Mouse (Mus musculus): ENCODE results near the gene Tenm4. TPM values are rescaled to one million over a fixed set of nuclear protein-coding genes. Genes with fewer than 3 reads are reported as not detected.
"Not testable (repeated sequence)": the region's sequence is repeated elsewhere in the genome, so short reads cannot be mapped to it uniquely, and the experiment has no call there.

Gene Tenm4
- polyA plus RNA-seq, 1 experiment from 2014 or later = 37.5 TPM

GRCm38 (mm10) chr7:96619930-96620472, 449.0 kb downstream of the Tenm4 start:
- DNase-seq (ENCODE audit: low spot score) = no peak
- 88% methylated on average over 4 of the region's 4 CpGs for WGBS
- Histone ChIP-seq H3K27ac (no peak overlapping the region), H3K9me3 (ENCODE audit: control insufficient read depth, low read length) (no peaks in the 10 kb centered on the region), H3K4me2 (replicated peaks) (no peak overlapping the region), H3K36me3 (replicated peaks; ENCODE audit: control insufficient read depth, insufficient read depth) (no peaks in the 10 kb centered on the region), H3K4me1 (replicated peaks; ENCODE audit: control insufficient read depth, insufficient read depth, low read length) (no peaks in the 10 kb centered on the region), H3K9ac (no peak overlapping the region), H3K27me3 (ENCODE audit: control insufficient read depth, insufficient read depth, low read length) (no peaks in the 10 kb centered on the region), H3K4me3 (replicated peaks; ENCODE audit: low read length) (no peak overlapping the region)
- no peak for ATAC-seq (ENCODE audit: low FRiP score)

GRCm38 (mm10) chr7:96626338-96626737, 455.3 kb downstream of the Tenm4 start:
- DNase-seq (ENCODE audit: low spot score) (no peak), ATAC-seq (ENCODE audit: low FRiP score) (no peak)
- H3K27me3 ChIP-seq (ENCODE audit: control insufficient read depth, insufficient read depth, low read length) = no peaks in the 10 kb centered on the region
- H3K36me3 ChIP-seq (replicated peaks; ENCODE audit: control insufficient read depth, insufficient read depth) = no peaks in the 10 kb centered on the region
- no peak overlapping the region for H3K9ac ChIP-seq
- H3K4me1 ChIP-seq (replicated peaks; ENCODE audit: control insufficient read depth, insufficient read depth, low read length) = no peaks in the 10 kb centered on the region
- H3K4me3 ChIP-seq (replicated peaks; ENCODE audit: low read length) = no peak overlapping the region
- H3K4me2 ChIP-seq (replicated peaks) = no peak overlapping the region
- no peak overlapping the region for H3K27ac ChIP-seq
- no peaks in the 10 kb centered on the region for H3K9me3 ChIP-seq (ENCODE audit: control insufficient read depth, low read length)
- 88% methylated on average over 3 of the region's 3 CpGs for WGBS

- H3K9ac ChIP-seq; ATAC-seq (ENCODE audit: low FRiP score); H3K4me2 ChIP-seq (replicated peaks); H3K27me3 ChIP-seq (ENCODE audit: control insufficient read depth, insufficient read depth, low read length); H3K9me3 ChIP-seq (ENCODE audit: control insufficient read depth, low read length); H3K4me3 ChIP-seq (replicated peaks; ENCODE audit: low read length); DNase-seq (ENCODE audit: low spot score); H3K27ac ChIP-seq; H3K36me3 ChIP-seq (replicated peaks; ENCODE audit: control insufficient read depth, insufficient read depth); H3K4me1 ChIP-seq (replicated peaks; ENCODE audit: control insufficient read depth, insufficient read depth, low read length): not testable (repeated sequence)
- WGBS = 95% methylated on average over 9 of the region's 9 CpGs
Measured at GRCm38 (mm10) chr7:96630551-96630950, 459.5 kb downstream of the Tenm4 start.

GRCm38 (mm10) chr7:96633008-96633407, 462.0 kb downstream of the Tenm4 start:
- Histone ChIP-seq H3K36me3 (replicated peaks; ENCODE audit: control insufficient read depth, insufficient read depth) (no peaks in the 10 kb centered on the region), H3K27me3 (ENCODE audit: control insufficient read depth, insufficient read depth, low read length) (no peaks in the 10 kb centered on the region), H3K4me3 (replicated peaks; ENCODE audit: low read length) (no peak overlapping the region), H3K4me1 (replicated peaks; ENCODE audit: control insufficient read depth, insufficient read depth, low read length) (no peaks in the 10 kb centered on the region), H3K27ac (no peak overlapping the region), H3K9ac (no peak overlapping the region), H3K9me3 (ENCODE audit: control insufficient read depth, low read length) (no peaks in the 10 kb centered on the region), H3K4me2 (replicated peaks) (no peak overlapping the region)
- DNase-seq (ENCODE audit: low spot score) (no peak), ATAC-seq (ENCODE audit: low FRiP score) (no peak)
- 84% methylated on average over 1 of the region's 1 CpGs for WGBS

- H3K9ac ChIP-seq = no peak overlapping the region
- no peak for ATAC-seq (ENCODE audit: low FRiP score)
- no peak overlapping the region for H3K4me3 ChIP-seq (replicated peaks; ENCODE audit: low read length)
- H3K9me3 ChIP-seq (ENCODE audit: control insufficient read depth, low read length) = no peaks in the 10 kb centered on the region
- H3K4me2 ChIP-seq (replicated peaks) = no peak overlapping the region
- no peaks in the 10 kb centered on the region for H3K27me3 ChIP-seq (ENCODE audit: control insufficient read depth, insufficient read depth, low read length)
- H3K4me1 ChIP-seq (replicated peaks; ENCODE audit: control insufficient read depth, insufficient read depth, low read length) = no peaks in the 10 kb centered on the region
- no peak overlapping the region for H3K27ac ChIP-seq
- 59% methylated on average over 7 of the region's 7 CpGs for WGBS
- no peaks in the 10 kb centered on the region for H3K36me3 ChIP-seq (replicated peaks; ENCODE audit: control insufficient read depth, insufficient read depth)
- no peak for DNase-seq (ENCODE audit: low spot score)
Measured at GRCm38 (mm10) chr7:96635830-96636440, 464.9 kb downstream of the Tenm4 start.

- peak overlapping the region; percentile 63 for H3K27ac ChIP-seq
- H3K9ac ChIP-seq = peak overlapping the region; percentile 51
- peak; percentile 94 for ATAC-seq (ENCODE audit: low FRiP score)
- no peaks in the 10 kb centered on the region for H3K36me3 ChIP-seq (replicated peaks; ENCODE audit: control insufficient read depth, insufficient read depth)
- peak; percentile 78 for DNase-seq (ENCODE audit: low spot score)
- H3K9me3 ChIP-seq (ENCODE audit: control insufficient read depth, low read length) = no peaks in the 10 kb centered on the region
- peak overlapping the region; percentile 68 for H3K4me2 ChIP-seq (replicated peaks)
- peaks cover 10% of the 10 kb centered on the region; the same call in 1 of the 2 replicates for H3K27me3 ChIP-seq (ENCODE audit: control insufficient read depth, insufficient read depth, low read length)
- 1% methylated on average over 27 of the region's 27 CpGs for WGBS
- peaks cover 16% of the 10 kb centered on the region for H3K4me1 ChIP-seq (replicated peaks; ENCODE audit: control insufficient read depth, insufficient read depth, low read length)
- peak overlapping the region; percentile 37 for H3K4me3 ChIP-seq (replicated peaks; ENCODE audit: low read length)
Measured at GRCm38 (mm10) chr7:96643461-96644204, 472.6 kb downstream of the Tenm4 start.

- Histone ChIP-seq H3K27me3 (ENCODE audit: control insufficient read depth, insufficient read depth, low read length) (peaks cover 10% of the 10 kb centered on the region; the same call in 1 of the 2 replicates), H3K4me1 (replicated peaks; ENCODE audit: control insufficient read depth, insufficient read depth, low read length) (peaks cover 16% of the 10 kb centered on the region), H3K4me3 (replicated peaks; ENCODE audit: low read length) (peak overlapping the region; percentile 37), H3K9me3 (ENCODE audit: control insufficient read depth, low read length) (no peaks in the 10 kb centered on the region), H3K36me3 (replicated peaks; ENCODE audit: control insufficient read depth, insufficient read depth) (no peaks in the 10 kb centered on the region), H3K9ac (no peak overlapping the region), H3K4me2 (replicated peaks) (peak overlapping the region; percentile 68), H3K27ac (no peak overlapping the region)
- DNase-seq (ENCODE audit: low spot score) (no peak), ATAC-seq (ENCODE audit: low FRiP score) (peak; percentile 51)
- 3% methylated on average over 7 of the region's 7 CpGs for WGBS
Measured at GRCm38 (mm10) chr7:96644205-96644531, 473.1 kb downstream of the Tenm4 start.

- Histone ChIP-seq H3K4me3 (replicated peaks; ENCODE audit: low read length) (no peak overlapping the region), H3K27ac (no peak overlapping the region), H3K36me3 (replicated peaks; ENCODE audit: control insufficient read depth, insufficient read depth) (no peaks in the 10 kb centered on the region), H3K4me1 (replicated peaks; ENCODE audit: control insufficient read depth, insufficient read depth, low read length) (peaks cover 38% of the 10 kb centered on the region), H3K9ac (no peak overlapping the region), H3K27me3 (ENCODE audit: control insufficient read depth, insufficient read depth, low read length) (peaks cover 3% of the 10 kb centered on the region; the same call in 1 of the 2 replicates), H3K9me3 (ENCODE audit: control insufficient read depth, low read length) (no peaks in the 10 kb centered on the region), H3K4me2 (replicated peaks) (no peak overlapping the region)
- WGBS = 24% methylated on average over 4 of the region's 4 CpGs
- DNase-seq (ENCODE audit: low spot score) (no peak), ATAC-seq (ENCODE audit: low FRiP score) (no peak)
Measured at GRCm38 (mm10) chr7:96647657-96648056, 476.6 kb downstream of the Tenm4 start.

- Histone ChIP-seq H3K9me3 (ENCODE audit: control insufficient read depth, low read length) (no peaks in the 10 kb centered on the region), H3K27me3 (ENCODE audit: control insufficient read depth, insufficient read depth, low read length) (no peaks in the 10 kb centered on the region; the same call in 1 of the 2 replicates), H3K4me2 (replicated peaks) (no peak overlapping the region), H3K4me1 (replicated peaks; ENCODE audit: control insufficient read depth, insufficient read depth, low read length) (peaks cover 39% of the 10 kb centered on the region), H3K9ac (no peak overlapping the region), H3K4me3 (replicated peaks; ENCODE audit: low read length) (no peak overlapping the region), H3K27ac (no peak overlapping the region), H3K36me3 (replicated peaks; ENCODE audit: control insufficient read depth, insufficient read depth) (no peaks in the 10 kb centered on the region)
- DNase-seq (ENCODE audit: low spot score) (no peak), ATAC-seq (ENCODE audit: low FRiP score) (no peak)
- 64% methylated on average over 2 of the region's 2 CpGs for WGBS
Measured at GRCm38 (mm10) chr7:96648606-96649005, 477.6 kb downstream of the Tenm4 start.
